Mouse (Mus musculus): ENCODE measurements around the gene Cfap20. TPM values are rescaled to one million over a fixed set of nuclear protein-coding genes. Genes with fewer than 3 reads are reported as not detected.

Cfap20 gene
- polyA plus RNA-seq, 1 experiment from 2014 or later, result 147 TPM

DNA sequence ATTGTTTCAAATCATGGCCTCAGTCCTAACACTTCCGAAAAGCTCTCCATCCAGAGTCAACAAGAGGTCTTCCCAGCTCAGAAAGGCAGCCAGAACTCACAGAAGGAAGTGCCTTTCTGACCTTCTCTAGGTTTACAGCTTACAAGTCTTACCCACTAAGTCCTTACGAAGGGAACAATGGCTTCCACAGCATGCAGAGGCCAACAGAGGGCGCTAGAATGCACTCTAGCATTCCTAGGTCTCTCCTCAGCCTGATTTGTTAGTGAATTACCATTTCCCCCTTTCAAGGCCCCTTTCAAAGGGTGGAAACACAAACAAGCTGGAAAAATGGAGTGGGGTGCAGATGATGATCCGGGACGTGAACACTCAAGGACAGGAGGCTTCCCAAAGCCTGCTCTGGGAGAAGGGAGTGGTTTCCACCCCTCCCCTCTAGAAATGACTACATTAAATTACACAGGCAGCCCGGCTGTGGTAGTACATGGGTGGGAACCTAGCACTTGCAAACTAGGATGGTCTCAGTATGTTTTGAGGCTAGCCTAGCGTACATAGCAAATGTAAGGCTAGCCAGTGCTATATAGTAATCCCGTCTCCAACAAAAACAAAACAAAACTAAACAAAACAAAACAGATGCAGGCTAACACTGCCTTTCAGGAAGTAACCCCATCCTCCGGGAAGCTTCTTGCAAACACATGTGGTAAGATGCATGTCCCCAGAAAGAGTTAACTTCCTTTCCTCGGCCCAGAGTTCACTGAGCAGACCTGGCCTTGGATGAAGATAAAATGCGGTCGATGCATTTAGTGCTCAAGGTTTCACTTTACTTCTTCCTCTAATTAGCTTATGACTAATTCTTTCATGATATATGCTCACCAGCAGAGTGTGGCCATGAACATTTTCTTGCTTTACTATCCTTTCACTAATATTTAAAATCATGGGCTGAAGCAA is 6.8 kb downstream of the Cfap20 start:
- no peaks in the 10 kb centered on the region for H3K9me3 ChIP-seq (ENCODE audit: control insufficient read depth, low read length)
- H3K4me1 ChIP-seq (replicated peaks; ENCODE audit: control insufficient read depth, insufficient read depth, low read length), result peaks cover 16% of the 10 kb centered on the region

DNA sequence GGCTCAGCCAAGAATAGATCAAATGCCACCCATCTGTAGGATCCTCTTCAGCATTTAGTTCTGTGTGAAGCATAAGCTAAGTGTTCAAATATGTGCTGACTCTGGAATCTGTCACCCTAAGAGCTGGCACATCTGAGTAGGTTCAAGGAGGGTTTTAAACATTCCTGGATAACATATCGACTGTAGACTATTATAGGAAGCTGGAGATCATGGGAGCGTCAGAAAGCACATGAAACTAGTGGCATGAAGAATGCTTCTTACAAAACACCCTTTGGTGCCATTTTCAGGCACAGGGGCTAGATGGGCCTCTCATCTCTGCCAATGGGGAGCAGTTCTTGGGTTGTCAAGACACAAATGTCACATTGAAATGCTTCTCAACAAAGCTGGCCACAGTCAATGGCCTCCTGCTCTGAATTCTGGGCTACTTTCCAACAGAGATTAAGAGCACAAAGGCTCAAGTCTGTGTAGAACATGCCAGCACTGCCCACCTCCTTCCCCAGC is 7.8 kb downstream of the Cfap20 start:
- no peaks in the 10 kb centered on the region for H3K27me3 ChIP-seq (ENCODE audit: control insufficient read depth, insufficient read depth, low read length)
- no peak overlapping the region; the same call in 1 of the 2 replicates for H3K4me2 ChIP-seq (ENCODE audit: low read depth, low read length, severe bottlenecking)
- no peaks in the 10 kb centered on the region for H3K36me3 ChIP-seq (ENCODE audit: control insufficient read depth, insufficient read depth, low read length)
- ATAC-seq (replicated peaks; ENCODE audit: low FRiP score), result peak; percentile 53
- peaks cover 14% of the 10 kb centered on the region for H3K4me1 ChIP-seq (replicated peaks; ENCODE audit: control insufficient read depth, insufficient read depth, low read length)
- DNase-seq (ENCODE audit: low spot score), result no peak
- H3K27ac ChIP-seq (ENCODE audit: low read depth, low read length), result peak overlapping the region; percentile 84
- no peak overlapping the region for H3K9ac ChIP-seq (ENCODE audit: low read length)
- 65% methylated on average over 2 of the region's 2 CpGs for WGBS
- no peaks in the 10 kb centered on the region for H3K9me3 ChIP-seq (ENCODE audit: control insufficient read depth, low read length)
- no peak overlapping the region for H3K4me3 ChIP-seq (ENCODE audit: low read depth, low read length)

More for the DNA sequence above, 6.8 kb downstream of the Cfap20 start:
- no peaks in the 10 kb centered on the region for H3K36me3 ChIP-seq (ENCODE audit: control insufficient read depth, insufficient read depth, low read length)
- H3K27ac ChIP-seq (ENCODE audit: low read depth, low read length), result peak overlapping the region; percentile 84
- ATAC-seq (replicated peaks; ENCODE audit: low FRiP score) (peak; percentile 57), DNase-seq (ENCODE audit: low spot score) (peak; percentile 85)
- no peak overlapping the region for H3K9ac ChIP-seq (ENCODE audit: low read length)
- no peak overlapping the region for H3K4me3 ChIP-seq (ENCODE audit: low read depth, low read length)
- no peaks in the 10 kb centered on the region for H3K27me3 ChIP-seq (ENCODE audit: control insufficient read depth, insufficient read depth, low read length)
- 51% methylated on average over 12 of the region's 12 CpGs for WGBS
- H3K4me2 ChIP-seq (ENCODE audit: low read depth, low read length, severe bottlenecking), result peak overlapping the region; percentile 16; the same call in 1 of the 2 replicates

DNA sequence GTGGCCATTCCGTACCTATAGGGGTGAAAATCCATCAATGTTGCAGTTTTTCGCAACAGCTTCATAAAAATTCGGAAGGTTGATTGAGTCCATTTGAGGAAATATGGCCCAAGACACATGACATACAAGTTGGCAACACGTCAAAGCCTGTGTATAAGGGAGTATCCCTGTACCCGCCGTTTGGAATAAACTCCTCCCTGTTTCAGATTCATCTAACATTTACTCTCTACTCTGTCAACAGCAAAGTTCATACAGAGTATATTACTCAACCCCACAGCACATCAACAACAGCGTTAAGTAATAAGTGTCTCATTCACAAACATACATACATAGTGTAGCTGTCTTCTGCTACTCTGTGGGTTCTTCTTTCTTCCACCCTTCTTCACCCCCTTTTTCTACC is 10.0 kb downstream of the Cfap20 start:
- no peaks in the 10 kb centered on the region for H3K36me3 ChIP-seq (ENCODE audit: control insufficient read depth, insufficient read depth, low read length)

DNA sequence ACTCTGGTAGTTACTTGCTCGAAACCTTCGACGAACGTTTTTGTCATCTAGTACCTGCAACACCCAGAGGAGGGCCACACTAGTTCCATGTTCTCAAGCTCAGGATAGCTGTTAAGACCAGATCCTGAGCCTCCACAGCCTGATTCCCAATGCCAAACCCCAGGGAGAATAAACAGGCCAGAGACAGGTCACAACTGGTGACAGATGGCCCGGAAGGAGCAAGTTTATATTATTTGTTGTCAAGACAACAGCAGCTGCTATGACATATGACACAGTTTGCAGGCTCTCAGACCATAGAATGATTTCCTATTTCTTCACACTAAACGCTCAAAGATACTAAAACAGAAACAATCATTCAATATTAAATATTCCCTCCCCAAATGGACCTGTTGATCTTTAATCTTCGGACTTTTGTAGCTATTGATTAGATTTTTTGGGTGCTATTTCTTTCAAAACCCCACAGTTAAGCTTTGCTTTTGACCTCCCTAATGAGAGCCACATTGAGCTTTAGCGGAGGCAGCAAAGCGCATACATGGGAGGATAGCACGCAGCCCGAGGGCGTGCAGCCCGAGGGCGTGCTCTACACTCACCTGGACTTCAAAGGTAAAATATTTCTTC is 12.4 kb downstream of the Cfap20 start:
- no peaks in the 10 kb centered on the region for H3K9me3 ChIP-seq (ENCODE audit: control insufficient read depth, low read length)
- H3K27me3 ChIP-seq (ENCODE audit: control insufficient read depth, insufficient read depth, low read length), result no peaks in the 10 kb centered on the region
- WGBS, result 92% methylated on average over 14 of the region's 14 CpGs
- peaks cover 4% of the 10 kb centered on the region; the same call in 1 of the 2 replicates for H3K4me1 ChIP-seq (replicated peaks; ENCODE audit: control insufficient read depth, insufficient read depth, low read length)
- no peak overlapping the region for H3K9ac ChIP-seq (ENCODE audit: low read length)
- DNase-seq (ENCODE audit: low spot score) (no peak), ATAC-seq (replicated peaks; ENCODE audit: low FRiP score) (no peak)
- H3K4me3 ChIP-seq (ENCODE audit: low read depth, low read length), result no peak overlapping the region
- H3K27ac ChIP-seq (ENCODE audit: low read depth, low read length), result no peak overlapping the region
- no peaks in the 10 kb centered on the region for H3K36me3 ChIP-seq (ENCODE audit: control insufficient read depth, insufficient read depth, low read length)
- H3K4me2 ChIP-seq (ENCODE audit: low read depth, low read length, severe bottlenecking), result no peak overlapping the region

More for the DNA sequence above, 10.0 kb downstream of the Cfap20 start:
- 96% methylated on average over 7 of the region's 7 CpGs for WGBS
- Histone ChIP-seq H3K9me3 (ENCODE audit: control insufficient read depth, low read length) (no peaks in the 10 kb centered on the region), H3K4me3 (ENCODE audit: low read depth, low read length) (no peak overlapping the region), H3K4me1 (replicated peaks; ENCODE audit: control insufficient read depth, insufficient read depth, low read length) (peaks cover 10% of the 10 kb centered on the region), H3K4me2 (ENCODE audit: low read depth, low read length, severe bottlenecking) (no peak overlapping the region), H3K9ac (ENCODE audit: low read length) (no peak overlapping the region), H3K27ac (ENCODE audit: low read depth, low read length) (no peak overlapping the region), H3K27me3 (ENCODE audit: control insufficient read depth, insufficient read depth, low read length) (no peaks in the 10 kb centered on the region)
- ATAC-seq (replicated peaks; ENCODE audit: low FRiP score) (no peak), DNase-seq (ENCODE audit: low spot score) (no peak)

DNA sequence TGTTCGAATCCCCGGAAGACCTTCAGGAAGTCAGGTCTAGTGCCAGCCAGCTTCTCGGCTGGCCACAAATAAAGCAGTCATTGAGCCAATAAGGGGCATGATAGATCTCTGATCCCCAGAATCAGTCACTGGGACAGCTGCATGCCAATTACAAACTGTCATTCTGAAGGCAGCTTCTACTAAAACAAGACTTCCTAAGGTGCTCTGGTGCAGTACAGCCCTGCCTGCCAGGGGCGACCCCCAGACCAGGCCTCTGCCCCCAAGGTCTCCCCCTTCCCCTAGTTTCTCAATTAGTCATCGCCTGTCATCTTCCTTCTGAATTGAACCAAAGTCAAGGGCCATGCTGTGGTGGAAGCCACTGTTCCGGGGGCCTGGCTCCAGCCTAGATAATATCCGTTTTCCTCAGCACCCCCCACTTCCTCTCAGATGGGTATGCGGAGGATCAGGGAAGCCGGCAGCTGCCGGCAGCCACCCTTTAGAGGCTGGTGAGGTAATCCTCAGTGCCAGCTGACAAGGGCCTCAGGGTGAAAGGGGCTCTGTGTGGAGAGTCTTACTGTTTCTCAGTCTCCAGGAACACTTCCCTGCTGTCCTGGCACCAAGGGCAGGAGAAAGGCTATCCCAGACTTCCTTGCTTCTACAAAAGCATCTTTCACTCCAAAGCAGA is 23.2 kb downstream of the Cfap20 start:
- 55% methylated on average over 10 of the region's 10 CpGs for WGBS
- no peak overlapping the region for H3K9ac ChIP-seq (ENCODE audit: low read length)
- ATAC-seq (replicated peaks; ENCODE audit: low FRiP score) (no peak), DNase-seq (ENCODE audit: low spot score) (no peak)
- no peak overlapping the region for H3K4me3 ChIP-seq (ENCODE audit: low read depth, low read length)
- H3K27ac ChIP-seq (ENCODE audit: low read depth, low read length), result no peak overlapping the region
- H3K9me3 ChIP-seq (ENCODE audit: control insufficient read depth, low read length), result no peaks in the 10 kb centered on the region
- H3K4me2 ChIP-seq (ENCODE audit: low read depth, low read length, severe bottlenecking), result no peak overlapping the region
- H3K4me1 ChIP-seq (replicated peaks; ENCODE audit: control insufficient read depth, insufficient read depth, low read length), result no peaks in the 10 kb centered on the region; the same call in 1 of the 2 replicates
- no peaks in the 10 kb centered on the region for H3K27me3 ChIP-seq (ENCODE audit: control insufficient read depth, insufficient read depth, low read length)
- H3K36me3 ChIP-seq (ENCODE audit: control insufficient read depth, insufficient read depth, low read length), result no peaks in the 10 kb centered on the region

DNA sequence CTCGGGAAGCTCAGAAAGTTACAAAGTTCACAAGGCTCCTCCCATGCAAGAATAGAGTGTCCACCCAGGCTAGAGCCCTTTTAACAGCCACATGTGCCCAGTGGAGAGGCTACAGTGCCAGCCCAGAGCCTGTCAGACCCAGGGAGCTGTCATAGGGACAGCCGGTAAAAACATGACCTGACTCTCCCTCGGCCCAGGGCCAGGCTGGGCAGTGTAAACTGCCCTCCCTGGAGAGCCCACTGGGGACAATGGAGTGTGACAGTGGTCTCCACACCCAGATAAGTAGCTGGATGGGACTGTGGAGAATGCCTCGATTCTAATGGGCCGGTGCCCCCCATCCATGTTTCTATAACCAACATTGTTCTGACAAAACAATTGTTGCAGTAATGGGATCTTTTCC is 25.2 kb downstream of the Cfap20 start:
- Histone ChIP-seq H3K9ac (ENCODE audit: low read length) (no peak overlapping the region), H3K36me3 (ENCODE audit: control insufficient read depth, insufficient read depth, low read length) (no peaks in the 10 kb centered on the region), H3K27me3 (ENCODE audit: control insufficient read depth, insufficient read depth, low read length) (no peaks in the 10 kb centered on the region), H3K27ac (ENCODE audit: low read depth, low read length) (no peak overlapping the region), H3K4me3 (ENCODE audit: low read depth, low read length) (no peak overlapping the region), H3K4me1 (replicated peaks; ENCODE audit: control insufficient read depth, insufficient read depth, low read length) (no peaks in the 10 kb centered on the region; the same call in 1 of the 2 replicates), H3K9me3 (ENCODE audit: control insufficient read depth, low read length) (no peaks in the 10 kb centered on the region), H3K4me2 (ENCODE audit: low read depth, low read length, severe bottlenecking) (no peak overlapping the region)
- no peak for DNase-seq (ENCODE audit: low spot score)
- WGBS, result 78% methylated on average over 5 of the region's 5 CpGs
- ATAC-seq (replicated peaks; ENCODE audit: low FRiP score), result no peak

DNA sequence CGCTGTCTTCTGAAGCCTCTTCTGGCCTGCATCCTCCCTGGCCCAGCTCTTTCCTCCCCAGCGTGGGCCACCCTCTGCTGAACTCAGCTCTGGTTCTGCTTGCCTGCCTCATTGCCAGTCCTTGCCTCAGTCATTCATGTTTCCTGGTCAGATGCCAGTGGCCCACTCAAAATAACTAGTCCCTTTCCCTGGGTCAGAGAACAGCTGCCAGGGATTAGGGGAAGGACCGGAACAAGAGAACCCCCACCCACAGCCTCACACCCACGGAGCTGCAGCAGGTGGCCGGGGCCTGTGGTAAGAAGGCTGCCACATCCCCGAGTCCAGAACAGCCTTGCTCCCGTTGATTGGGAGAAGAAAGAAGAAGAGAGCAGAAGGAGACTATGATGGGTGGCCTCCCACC is 33.6 kb downstream of the Cfap20 start:
- 85% methylated on average over 7 of the region's 7 CpGs for WGBS
- Histone ChIP-seq H3K9ac (ENCODE audit: low read length) (no peak overlapping the region), H3K27ac (ENCODE audit: low read depth, low read length) (no peak overlapping the region), H3K36me3 (ENCODE audit: control insufficient read depth, insufficient read depth, low read length) (no peaks in the 10 kb centered on the region), H3K9me3 (ENCODE audit: control insufficient read depth, low read length) (no peaks in the 10 kb centered on the region), H3K27me3 (ENCODE audit: control insufficient read depth, insufficient read depth, low read length) (no peaks in the 10 kb centered on the region), H3K4me2 (ENCODE audit: low read depth, low read length, severe bottlenecking) (no peak overlapping the region), H3K4me3 (ENCODE audit: low read depth, low read length) (no peak overlapping the region), H3K4me1 (replicated peaks; ENCODE audit: control insufficient read depth, insufficient read depth, low read length) (no peaks in the 10 kb centered on the region)
- no peak for ATAC-seq (replicated peaks; ENCODE audit: low FRiP score)
- no peak for DNase-seq (ENCODE audit: low spot score)

DNA sequence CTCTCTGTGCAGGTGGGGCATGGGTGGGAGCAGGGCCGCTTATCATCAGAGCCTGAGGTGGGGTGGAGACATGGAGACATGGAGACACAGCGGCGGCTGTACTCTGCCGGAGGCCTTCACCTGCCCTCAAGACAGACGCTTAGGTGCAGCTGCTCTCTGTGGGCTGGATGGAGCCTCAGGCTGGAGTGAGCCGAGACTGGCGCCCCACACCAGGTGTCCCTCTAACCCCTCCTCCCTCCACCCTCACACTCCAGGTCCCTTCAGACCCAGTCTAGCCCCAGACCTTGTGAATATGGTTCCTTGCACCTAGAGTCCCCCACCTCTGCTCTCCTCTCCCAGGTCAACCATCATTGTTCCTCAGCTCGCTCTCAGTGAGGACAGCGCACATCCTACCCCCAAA is 35.5 kb downstream of the Cfap20 start:
- ATAC-seq (replicated peaks; ENCODE audit: low FRiP score) (no peak), DNase-seq (ENCODE audit: low spot score) (no peak)
- H3K4me3 ChIP-seq (ENCODE audit: low read depth, low read length), result no peak overlapping the region
- H3K4me1 ChIP-seq (replicated peaks; ENCODE audit: control insufficient read depth, insufficient read depth, low read length), result no peaks in the 10 kb centered on the region
- H3K9ac ChIP-seq (ENCODE audit: low read length), result no peak overlapping the region
- no peaks in the 10 kb centered on the region for H3K9me3 ChIP-seq (ENCODE audit: control insufficient read depth, low read length)
- no peak overlapping the region for H3K4me2 ChIP-seq (ENCODE audit: low read depth, low read length, severe bottlenecking)
- no peak overlapping the region for H3K27ac ChIP-seq (ENCODE audit: low read depth, low read length)
- no peaks in the 10 kb centered on the region for H3K27me3 ChIP-seq (ENCODE audit: control insufficient read depth, insufficient read depth, low read length)
- 82% methylated on average over 9 of the region's 9 CpGs for WGBS
- no peaks in the 10 kb centered on the region for H3K36me3 ChIP-seq (ENCODE audit: control insufficient read depth, insufficient read depth, low read length)

Data from forebrain, embryonic 11.5 days (tissue).